Mouse (Mus musculus): ENCODE measurements around the gene Bcl2l12.

GRCm38 (mm10) chr7:44986192-44986878, 12.2 kb downstream of the Bcl2l12 start, which contains the start of gene Prmt1:
- TF ChIP-seq GATA1 (IDR thresholded peaks at IDR 0.05; ENCODE audit: borderline replicate concordance, low read length) = no peak
- no peak for TF ChIP-seq FLI1 (IDR thresholded peaks at IDR 0.05; ENCODE audit: low read length)
